Mouse (Mus musculus) adrenal gland, adult 18-20 months (tissue): ENCODE data around the gene Gm10139. TPM values are rescaled to one million over a fixed set of nuclear protein-coding genes. Genes with fewer than 3 reads are reported as not detected.
"Not testable (repeated sequence)": the region's sequence is repeated elsewhere in the genome, so short reads cannot be mapped to it uniquely, and the experiment has no call there.

Experiments
- DNase-seq, 2 experiments: peaks; one replicate each; pipeline ENCODE4 v3.0.0; 2021 to 2022; ENCODE audit warnings: low spot score in 2 of 2
- long read RNA-seq, 2 experiments: library from polyadenylated mRNA; stranded (forward); transcript quantifications; one replicate each; pipeline ENCODE4 v2.0.0; 2021
- total RNA-seq, 2 experiments: library from RNA; stranded (reverse); gene quantifications; 1 replicate in 1 of 2; 2 replicates in 1 of 2; pipeline ENCODE4 v1.2.3; 2021

Gene Gm10139
- not detected for total RNA-seq
- long read RNA-seq, experiment 1 = 0 reads
- long read RNA-seq, experiment 2 = 0 reads

- DNase-seq = not testable (repeated sequence)
These were observed at the start of gene Gm10139 for GRCm38 (mm10) chr13:65512378-65512777. Gene Gm10139 (plus strand): TSS chr13:65512678.

GRCm38 (mm10) chr13:65557636-65558035, 45.2 kb downstream of the Gm10139 start:
- DNase-seq = not testable (repeated sequence)

Other genes with a start within 250 kb of the Gm10139 start
- gene Zfp369, start 233.9 kb upstream of the Gm10139 start, total RNA-seq = 10 to 100 TPM; 21.8 to 23.9 TPM